Comparison of ENCODE assay signal across 8 mouse cellular contexts in the genomic region with DNA sequence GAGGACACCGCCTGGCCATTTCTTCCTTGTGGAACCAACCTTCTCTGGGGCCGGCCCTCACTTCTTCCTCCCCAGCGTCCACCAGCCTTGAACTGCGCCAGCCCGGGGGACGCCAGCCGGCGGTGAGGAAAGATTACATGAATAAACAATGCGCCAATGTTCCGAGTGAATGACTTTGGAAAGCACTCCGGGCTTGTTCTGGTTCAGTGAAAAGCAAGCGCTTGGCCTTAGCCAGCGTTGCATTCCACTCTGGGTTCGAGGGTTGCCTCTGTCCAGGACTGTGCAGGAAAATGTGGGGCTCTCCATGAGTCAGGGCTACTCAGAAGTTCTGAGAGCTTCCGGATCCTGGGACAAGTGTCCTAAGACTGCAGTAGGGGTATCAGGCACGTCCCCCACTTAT. TPM values are rescaled to one million over a fixed set of nuclear protein-coding genes. Genes with fewer than 3 reads are reported as not detected.
A peak's percentile ranks its signal among the peaks of the same experiment; 100 is the strongest.
DNase-seq lines count a peak whose midpoint lies in the region; ATAC-seq lines count a peak whose summit lies in the region.

No protein-coding gene starts in this region.

- peak; percentile 65 for ATAC-seq in forebrain, embryonic 15.5 days (replicated peaks)
- no peak for ATAC-seq in midbrain, embryonic 12.5 days (ENCODE audit: low FRiP score, low read depth)
- ATAC-seq in megakaryocyte, adult 5-6 weeks (ENCODE audit: poor library complexity, severe bottlenecking), result no peak

- H3K27ac ChIP-seq in forebrain, embryonic 15.5 days (replicated peaks), result no peak overlapping the region
- peak overlapping the region; percentile 42; the same call in 1 of the 2 replicates for H3K27ac ChIP-seq in midbrain, embryonic 12.5 days (replicated peaks)

- peak; percentile 46 for DNase-seq in ovary, adult 18-20 months (ENCODE audit: low spot score)
- DNase-seq in ovary, postnatal 10 days (ENCODE audit: low spot score), result no peak
- DNase-seq in kidney, postnatal 25 days, result peak; percentile 79 to 91
- no peak for DNase-seq in gastrocnemius, adult 8-10 months (ENCODE audit: low spot score in 2 of 2)
- DNase-seq in right cerebral cortex, postnatal 14 days, result no peak

- H3K4me3 ChIP-seq in forebrain, embryonic 15.5 days, result no peak overlapping the region
- no peak overlapping the region for H3K4me3 ChIP-seq in midbrain, embryonic 12.5 days

- no peaks in the 10 kb centered on the region for H3K36me3 ChIP-seq in forebrain, embryonic 15.5 days
- no peaks in the 10 kb centered on the region for H3K36me3 ChIP-seq in midbrain, embryonic 12.5 days

- peaks cover 16% of the 10 kb centered on the region for H3K4me1 ChIP-seq in forebrain, embryonic 15.5 days
- peaks cover 23% of the 10 kb centered on the region for H3K4me1 ChIP-seq in midbrain, embryonic 12.5 days

- no peak overlapping the region for H3K4me2 ChIP-seq in forebrain, embryonic 15.5 days (replicated peaks)
- H3K4me2 ChIP-seq in midbrain, embryonic 12.5 days (replicated peaks), result no peak overlapping the region

- H3K9me3 ChIP-seq in forebrain, embryonic 15.5 days, result no peaks in the 10 kb centered on the region
- no peaks in the 10 kb centered on the region for H3K9me3 ChIP-seq in midbrain, embryonic 12.5 days

- no peaks in the 10 kb centered on the region for H3K27me3 ChIP-seq in forebrain, embryonic 15.5 days
- peaks cover 13% of the 10 kb centered on the region for H3K27me3 ChIP-seq in midbrain, embryonic 12.5 days

- WGBS in forebrain, embryonic 15.5 days, result 38% methylated on average over 16 of the region's 16 CpGs
- 41% methylated on average over 16 of the region's 16 CpGs for WGBS in midbrain, embryonic 12.5 days

- H3K9ac ChIP-seq in forebrain, embryonic 15.5 days (replicated peaks), result no peak overlapping the region
- no peak overlapping the region for H3K9ac ChIP-seq in midbrain, embryonic 12.5 days (replicated peaks)

RNA-seq across cellular contexts. Expression of gene Clmn, which starts 31.8 kb away (rescaled TPM):
- 1.0 and 1.2 TPM in 2 replicates for polyA plus RNA-seq in forebrain, embryonic 15.5 days (2015; fragmentation: Nextera tagmentation; extraction: Ambion mirVana)
- polyA plus RNA-seq in midbrain, embryonic 12.5 days (2016; fragmentation: Nextera tagmentation; extraction: Ambion mirVana), result 2.2 and 2.5 TPM in 2 replicates
- 1 to 10 TPM in 3 of 4 experiments, under 1 TPM in 1; 0.73 to 2.1 (median 1.5) TPM for total RNA-seq in gastrocnemius, adult 8-10 months (2022)
- 0.22 and 0.46 TPM in 2 replicates for total RNA-seq in megakaryocyte, adult 5-6 weeks (2015)
- 0.04 TPM in 1 of 2 replicates, not detected in the other for total RNA-seq in megakaryocyte, adult 5-6 weeks (2017)

Comparison
In these comparisons a context has a peak if more than half of its experiments do, and no peak if none do; other contexts are left out.
1. DNase-seq: peak in ovary, adult 18-20 months (single experiment) and kidney, postnatal 25 days (2 of 2); none in ovary, postnatal 10 days (single experiment), gastrocnemius, adult 8-10 months (0 of 2) and right cerebral cortex, postnatal 14 days (single experiment).